Mouse (Mus musculus): ENCODE data around the gene Acsl4.

DNA sequence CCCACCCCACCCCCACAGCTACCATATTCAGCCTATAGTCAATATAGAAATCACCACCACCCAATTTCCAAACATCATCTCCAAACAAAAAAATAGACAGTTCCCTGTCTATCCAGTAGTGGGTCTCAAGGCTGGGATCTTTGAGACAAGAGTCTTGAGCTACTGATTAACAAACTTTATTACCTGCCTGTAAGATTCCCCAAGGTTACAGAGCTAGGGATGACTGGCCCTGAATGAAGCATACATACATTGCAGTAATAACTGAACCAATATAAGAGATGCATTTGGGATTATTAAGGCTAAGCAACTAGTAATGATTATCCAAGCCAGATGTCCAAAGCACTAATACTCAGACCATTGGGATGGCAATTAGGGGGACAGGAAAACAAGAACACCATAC lies 85.7 kb downstream of the Acsl4 start:
- TF ChIP-seq CTCF (IDR thresholded peaks at IDR 0.05; ENCODE audit: borderline replicate concordance, control insufficient read depth, extremely low read depth, insufficient read depth, low read length, poor library complexity) (no peak), POLR2A (IDR thresholded peaks at IDR 0.05; ENCODE audit: control insufficient read depth, extremely low read depth, insufficient read depth, low read length, poor library complexity) (no peak)

Data from thymus, adult 2 months (tissue).